Mouse (Mus musculus) forelimb bud, embryonic 11.5 days (tissue): Measurements from ENCODE around the gene Nprl2.

Source experiments
- DNase-seq: peaks from one replicate; pipeline ENCODE4 v3.0.0-alpha.2; 2012; ENCODE audit warnings: low read depth, low spot score

The Nprl2 gene

DNA sequence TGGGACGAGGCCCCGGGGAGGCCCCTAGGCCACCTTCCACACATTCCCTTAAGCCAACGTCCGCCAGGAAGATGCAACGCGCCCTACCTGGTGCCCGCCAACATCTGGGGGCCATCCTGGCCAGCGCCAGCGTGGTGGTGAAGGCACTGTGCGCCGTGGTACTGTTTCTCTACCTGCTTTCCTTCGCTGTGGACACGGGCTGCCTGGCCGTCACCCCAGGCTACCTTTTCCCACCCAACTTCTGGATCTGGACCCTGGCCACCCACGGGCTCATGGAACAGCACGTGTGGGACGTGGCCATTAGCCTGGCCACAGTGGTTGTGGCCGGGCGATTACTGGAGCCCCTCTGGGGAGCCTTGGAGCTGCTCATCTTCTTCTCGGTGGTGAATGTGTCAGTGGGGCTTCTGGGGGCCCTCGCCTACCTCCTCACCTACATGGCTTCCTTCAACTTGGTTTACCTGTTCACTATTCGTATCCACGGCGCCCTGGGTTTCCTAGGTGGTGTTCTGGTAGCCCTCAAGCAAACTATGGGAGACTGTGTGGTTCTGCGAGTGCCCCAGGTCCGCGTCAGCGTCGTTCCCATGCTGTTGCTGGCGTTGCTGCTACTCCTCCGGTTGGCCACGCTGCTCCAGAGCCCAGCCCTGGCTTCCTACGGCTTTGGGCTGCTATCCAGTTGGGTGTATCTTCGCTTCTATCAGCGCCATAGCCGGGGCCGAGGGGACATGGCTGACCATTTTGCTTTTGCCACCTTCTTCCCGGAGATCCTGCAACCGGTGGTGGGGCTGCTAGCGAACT lies 7.4 kb upstream of the Nprl2 start:
- no peak for DNase-seq

DNA sequence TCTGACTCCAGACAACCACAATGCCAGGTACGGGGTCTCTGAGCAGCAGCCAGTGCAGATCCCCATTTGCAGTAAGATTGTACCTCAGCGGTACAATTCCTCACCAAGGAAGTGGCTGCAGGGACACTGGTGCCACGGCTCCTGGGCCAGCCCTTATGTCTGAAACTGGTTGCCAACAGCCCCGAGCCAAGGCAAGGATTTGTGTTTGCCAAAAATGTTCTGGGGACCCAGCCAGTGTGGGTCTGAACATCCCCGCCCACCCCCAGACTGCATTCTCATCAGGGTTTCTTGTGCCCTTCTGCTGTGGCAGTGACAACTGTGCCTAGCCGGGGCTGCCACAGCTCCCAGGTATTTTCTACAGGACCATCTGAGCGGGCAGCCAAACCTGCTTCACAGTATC lies 3.8 kb upstream of the Nprl2 start:
- DNase-seq = no peak

DNA sequence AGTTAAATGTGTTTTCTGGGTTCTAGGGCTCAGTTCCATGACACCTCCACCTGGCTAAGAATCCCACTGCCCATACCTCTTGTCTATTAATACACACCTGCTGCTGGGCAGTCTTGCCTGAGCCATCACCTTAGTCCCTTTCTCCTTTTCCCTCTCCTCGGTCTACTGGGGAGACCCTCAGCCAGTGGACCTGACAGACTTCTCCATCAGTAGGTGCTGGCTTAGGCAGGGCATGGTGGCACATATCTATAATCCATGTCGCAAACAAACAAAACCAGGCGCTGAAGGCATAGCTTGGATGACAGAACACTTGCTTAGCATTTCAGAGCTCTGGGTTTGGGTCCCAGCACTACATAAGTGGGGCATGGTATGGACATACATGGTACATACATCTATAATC lies 3.3 kb upstream of the Nprl2 start:
- DNase-seq = no peak

DNA sequence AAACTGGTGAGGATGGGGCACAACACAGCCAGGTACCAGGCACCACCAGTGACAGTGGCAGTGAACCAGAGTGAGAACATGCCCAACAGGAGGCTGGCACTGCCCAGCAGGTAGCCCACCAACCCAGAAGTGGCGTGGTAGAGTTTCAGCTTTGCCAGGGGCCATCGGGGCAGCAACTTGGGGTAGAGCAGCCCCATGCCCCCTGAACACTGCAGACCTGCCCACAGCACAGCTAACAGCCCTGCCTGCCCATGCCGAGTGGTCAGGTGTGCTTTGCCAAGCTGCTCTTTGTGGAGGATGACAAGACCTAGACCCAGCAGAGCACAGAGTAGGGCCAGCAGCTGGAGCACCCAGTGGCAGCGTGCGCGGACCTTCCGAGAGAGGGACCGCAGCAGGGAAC lies 2.1 kb upstream of the Nprl2 start:
- DNase-seq = no peak

DNA sequence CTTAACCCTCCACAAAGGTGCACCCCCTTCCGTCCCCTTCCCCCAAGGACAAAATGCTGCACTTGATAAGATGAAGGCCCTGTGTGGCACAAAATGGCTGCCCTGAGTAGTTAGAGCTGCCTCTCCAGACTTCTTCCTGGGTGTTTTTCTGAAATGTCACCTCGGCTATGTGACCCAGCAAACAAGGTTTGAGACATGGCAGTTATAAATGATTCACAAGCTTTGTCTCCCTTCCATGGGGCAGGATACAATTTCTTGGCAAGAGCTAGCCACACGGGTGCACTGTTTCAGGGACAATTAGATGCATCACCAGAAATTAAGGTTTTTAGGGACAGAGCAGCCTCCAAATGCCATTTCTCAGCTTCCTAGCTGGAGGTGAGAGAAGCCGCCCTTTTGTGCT lies 1.6 kb upstream of the Nprl2 start:
- no peak for DNase-seq

DNA sequence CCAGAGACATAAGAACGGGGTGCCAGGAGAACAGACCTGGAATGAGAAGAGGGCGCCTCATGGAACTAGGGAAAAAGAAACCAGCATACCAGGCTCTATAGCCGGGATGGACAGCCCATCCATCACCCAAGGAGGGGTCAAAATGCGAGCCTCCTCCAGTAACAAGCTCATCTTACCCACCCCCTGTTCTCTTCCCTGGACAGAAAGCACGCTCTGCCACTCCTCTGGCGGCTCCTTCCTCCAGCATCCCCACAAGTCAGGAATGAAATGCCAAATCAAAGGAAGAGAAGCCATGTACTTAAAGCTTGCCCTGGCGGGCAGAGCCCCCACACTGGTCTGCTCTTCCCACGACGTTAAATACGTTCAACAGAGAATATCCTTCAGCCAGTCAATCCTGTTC lies 1.0 kb upstream of the Nprl2 start:
- no peak for DNase-seq

DNA sequence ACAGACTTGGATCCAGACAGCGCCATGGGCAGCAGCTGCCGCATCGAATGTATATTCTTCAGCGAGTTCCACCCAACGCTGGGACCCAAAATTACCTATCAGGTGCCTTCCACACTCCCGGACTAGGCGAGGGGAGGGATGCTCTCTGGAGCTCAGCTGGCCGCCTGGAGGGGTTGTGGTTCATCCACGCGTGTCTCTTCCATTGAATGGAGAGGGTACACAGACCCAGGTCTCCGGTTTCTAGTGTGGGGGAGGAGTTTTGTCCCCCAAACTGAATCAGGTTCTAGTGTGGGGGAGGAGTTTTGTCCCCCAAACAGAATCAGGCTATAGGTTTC lies 293 bp downstream of the Nprl2 start:
- DNase-seq = no peak

DNA sequence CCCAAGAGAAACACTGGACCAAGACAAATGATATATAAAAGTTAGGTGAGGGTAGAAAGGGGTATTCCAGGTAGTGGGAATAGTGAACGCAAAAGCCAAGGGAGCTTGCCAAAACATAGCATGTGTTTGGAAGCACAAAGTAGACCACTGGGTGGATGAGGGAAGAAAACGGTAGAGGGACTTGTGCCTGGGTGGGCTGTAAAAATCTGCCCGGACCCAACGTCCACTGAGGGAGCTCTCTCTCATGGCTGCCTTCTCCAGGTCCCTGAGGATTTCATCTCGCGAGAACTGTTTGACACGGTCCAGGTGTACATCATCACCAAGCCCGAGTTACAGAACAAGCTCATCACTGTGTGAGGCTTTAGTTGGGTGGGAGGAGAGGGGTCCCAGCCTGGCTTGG lies 695 bp downstream of the Nprl2 start:
- no peak for DNase-seq

DNA sequence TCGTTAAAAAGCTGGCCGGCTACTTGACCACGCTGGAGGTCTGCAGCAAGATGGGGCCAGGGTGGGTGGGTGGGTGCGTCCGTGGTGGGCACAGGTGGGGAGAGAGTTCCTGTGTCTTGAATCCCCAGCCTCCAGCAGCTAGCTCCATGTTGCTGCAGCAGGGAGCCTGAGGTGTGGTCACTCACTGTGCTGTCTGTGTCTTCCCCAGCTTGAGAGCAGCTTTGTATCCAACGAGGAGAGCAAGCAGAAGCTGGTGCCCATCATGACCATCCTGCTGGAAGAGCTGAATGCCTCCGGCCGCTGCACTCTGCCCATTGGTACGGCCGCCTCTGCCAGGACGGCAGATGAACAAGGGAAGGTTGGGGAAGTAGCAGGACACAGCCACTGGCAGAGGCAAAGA lies 1.3 kb downstream of the Nprl2 start:
- no peak for DNase-seq

DNA sequence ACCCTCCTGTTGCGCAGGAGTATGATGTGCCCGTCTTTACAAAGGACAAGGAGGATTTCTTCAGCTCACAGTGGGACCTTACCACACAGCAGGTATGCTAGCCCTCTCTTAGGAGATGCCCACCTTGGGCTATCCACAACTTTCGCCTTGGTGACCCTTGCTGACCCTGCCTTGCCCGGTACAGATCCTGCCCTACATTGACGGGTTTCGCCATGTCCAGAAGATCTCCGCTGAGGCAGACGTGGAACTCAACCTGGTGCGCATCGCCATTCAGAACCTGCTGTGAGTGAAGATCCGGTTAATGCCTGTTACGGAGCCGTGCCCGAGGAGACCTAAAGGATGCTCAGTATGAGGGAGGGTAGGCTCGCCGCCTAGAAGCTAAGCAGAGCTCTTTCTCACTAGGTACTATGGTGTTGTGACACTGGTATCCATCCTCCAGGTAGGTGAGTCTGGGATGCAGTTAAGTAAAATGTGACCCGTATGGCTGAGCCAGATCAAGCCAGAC lies 2.2 kb downstream of the Nprl2 start:
- no peak for DNase-seq

DNA sequence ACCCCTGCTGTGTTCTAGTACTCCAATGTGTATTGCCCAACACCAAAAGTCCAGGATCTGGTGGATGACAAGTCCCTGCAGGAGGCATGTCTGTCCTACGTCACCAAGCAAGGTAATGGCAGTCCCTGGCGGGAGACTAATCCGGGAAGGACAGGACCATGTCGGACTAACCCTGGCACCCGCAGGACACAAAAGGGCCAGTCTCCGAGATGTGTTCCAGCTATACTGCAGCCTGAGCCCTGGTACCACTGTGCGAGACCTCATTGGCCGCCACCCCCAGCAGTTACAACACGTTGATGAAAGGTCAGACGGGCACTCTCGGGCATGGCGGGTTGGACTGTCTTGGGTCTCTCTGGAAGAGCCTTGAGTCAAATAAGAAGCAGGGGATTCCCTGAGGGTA lies 2.7 kb downstream of the Nprl2 start:
- DNase-seq = no peak

DNA sequence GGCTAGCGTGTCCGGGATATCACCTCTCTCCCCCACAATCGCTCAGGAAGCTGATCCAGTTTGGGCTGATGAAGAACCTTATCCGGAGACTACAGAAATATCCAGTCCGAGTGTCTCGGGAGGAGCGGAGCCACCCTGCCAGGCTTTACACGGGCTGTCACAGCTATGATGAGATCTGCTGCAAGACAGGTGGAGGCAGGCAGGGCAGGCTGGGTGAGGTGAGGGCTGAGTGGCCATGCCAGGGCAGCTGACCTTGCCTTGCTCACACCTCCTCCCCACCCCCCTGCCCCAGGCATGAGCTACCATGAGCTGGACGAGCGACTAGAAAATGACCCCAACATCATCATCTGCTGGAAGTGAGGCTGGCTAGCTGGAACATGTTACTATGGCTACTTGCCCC lies 3.2 kb downstream of the Nprl2 start:
- no peak for DNase-seq

DNA sequence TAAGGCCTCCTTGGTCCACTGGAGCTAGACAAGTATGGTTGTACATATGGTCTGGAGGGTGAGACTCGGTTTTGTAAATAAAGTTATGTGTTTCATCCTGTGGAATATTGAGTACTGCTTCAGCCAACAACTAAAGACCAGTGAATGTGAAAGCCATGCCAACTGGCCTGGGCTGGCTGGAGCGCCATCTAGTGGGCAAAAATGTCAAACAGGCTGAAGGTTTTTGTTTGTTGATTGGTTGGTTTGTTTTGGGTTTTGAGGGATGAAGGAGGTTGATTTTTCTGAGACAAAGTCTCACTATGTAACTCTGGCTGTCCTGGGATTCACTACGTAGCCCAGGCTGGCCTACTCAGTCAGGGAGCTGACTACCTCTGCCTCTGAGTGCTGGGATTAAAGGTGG lies 3.6 kb downstream of the Nprl2 start:
- DNase-seq = no peak

DNA sequence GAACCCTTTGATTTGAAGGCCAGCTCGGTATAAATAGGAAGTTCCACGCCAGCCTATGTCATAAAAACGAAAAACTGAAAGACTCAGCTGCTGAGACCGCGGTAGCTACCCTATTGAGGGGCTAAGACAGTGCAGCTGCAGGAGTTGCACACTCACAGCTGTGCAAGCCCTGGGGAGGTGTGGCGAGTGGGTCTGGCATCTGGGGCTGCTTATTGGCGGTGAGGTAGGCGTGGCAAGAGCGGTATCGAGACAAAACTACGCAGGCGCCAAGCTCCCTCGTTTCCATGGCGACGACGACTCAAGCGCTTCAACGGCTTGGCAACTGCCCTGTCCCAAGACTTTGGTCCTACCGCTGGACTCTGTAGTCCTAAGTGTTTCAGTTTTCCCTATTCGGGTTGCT lies 5.0 kb downstream of the Nprl2 start, which contains the start of gene Zmynd10:
TSS of gene Zmynd10 (plus strand) at position 273 of the 400 bp plus-strand sequence.
- peak; percentile 93 for DNase-seq

DNA sequence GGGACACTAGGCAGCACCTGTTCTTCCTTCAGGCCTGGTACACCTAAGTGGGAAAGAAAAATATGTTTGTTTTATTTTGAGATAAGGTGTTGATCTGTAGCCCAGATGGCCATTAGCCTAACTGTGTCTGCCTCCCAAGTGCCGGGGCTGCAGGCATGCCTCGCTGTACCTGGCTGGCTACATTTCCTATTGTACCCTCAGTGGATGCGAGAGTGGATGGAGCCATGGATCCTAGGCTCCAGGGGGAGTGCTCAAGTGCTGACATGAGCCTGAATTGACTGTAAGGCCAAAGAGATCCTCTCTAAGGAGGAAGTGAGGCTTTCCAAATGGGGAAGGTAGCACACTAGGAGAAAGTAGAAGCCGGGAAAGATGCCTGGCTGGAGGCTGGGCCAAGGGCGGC lies 5.9 kb downstream of the Nprl2 start:
- no peak for DNase-seq

DNA sequence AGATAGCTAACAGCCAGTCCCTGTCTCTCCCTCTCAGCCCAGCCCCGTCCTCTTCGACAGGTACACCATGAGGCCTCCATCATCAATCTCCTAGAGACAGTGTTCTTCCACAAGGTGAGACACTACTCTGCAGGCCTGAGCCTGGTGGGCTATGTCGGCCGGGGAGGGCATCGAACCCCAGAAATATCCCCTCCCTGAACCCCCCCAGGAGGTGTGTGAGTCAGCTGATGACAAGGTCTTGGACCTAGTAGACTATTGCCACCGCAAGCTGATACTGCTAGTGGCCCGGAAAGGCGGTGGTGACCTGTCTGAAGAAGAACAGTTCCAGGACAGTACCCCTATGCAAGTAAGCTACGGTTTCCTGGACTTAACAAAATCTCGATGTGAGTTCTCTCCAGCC lies 6.8 kb downstream of the Nprl2 start:
- DNase-seq = no peak

DNA sequence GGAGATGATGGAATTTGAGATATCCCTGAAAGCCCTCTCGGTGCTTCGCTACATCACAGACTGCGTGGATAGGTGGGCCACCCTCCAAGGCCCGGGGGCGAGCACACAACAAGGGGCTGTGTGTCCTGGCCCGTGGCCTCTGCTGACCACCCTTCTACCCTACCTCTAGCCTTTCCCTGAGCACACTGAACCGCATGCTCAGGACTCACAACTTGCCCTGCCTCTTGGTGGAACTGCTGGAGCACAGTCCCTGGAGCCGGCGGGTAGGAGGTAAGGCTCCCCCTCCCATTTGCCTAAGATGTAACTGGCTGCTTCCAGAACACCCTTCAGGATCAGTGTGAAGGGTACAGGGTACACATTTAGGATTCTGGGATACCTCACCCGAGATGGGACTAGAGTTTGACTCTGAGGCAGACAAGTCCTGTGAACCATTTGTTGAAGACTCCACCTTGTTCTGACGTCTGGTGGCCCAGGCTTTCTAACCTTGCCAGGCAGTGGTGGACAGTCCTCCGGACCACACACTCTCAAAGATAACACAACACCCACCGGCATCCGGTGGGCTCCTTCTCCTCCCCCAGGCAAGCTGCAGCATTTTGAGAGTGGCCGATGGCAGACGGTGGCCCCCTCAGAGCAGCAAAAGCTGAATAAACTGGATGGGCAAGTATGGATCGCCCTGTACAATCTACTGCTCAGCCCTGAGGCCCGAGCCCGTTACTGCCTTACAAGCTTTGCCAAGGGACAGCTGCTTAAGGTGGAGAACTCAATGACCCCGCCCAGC lies 7.5 kb downstream of the Nprl2 start:
- no peak for DNase-seq

DNA sequence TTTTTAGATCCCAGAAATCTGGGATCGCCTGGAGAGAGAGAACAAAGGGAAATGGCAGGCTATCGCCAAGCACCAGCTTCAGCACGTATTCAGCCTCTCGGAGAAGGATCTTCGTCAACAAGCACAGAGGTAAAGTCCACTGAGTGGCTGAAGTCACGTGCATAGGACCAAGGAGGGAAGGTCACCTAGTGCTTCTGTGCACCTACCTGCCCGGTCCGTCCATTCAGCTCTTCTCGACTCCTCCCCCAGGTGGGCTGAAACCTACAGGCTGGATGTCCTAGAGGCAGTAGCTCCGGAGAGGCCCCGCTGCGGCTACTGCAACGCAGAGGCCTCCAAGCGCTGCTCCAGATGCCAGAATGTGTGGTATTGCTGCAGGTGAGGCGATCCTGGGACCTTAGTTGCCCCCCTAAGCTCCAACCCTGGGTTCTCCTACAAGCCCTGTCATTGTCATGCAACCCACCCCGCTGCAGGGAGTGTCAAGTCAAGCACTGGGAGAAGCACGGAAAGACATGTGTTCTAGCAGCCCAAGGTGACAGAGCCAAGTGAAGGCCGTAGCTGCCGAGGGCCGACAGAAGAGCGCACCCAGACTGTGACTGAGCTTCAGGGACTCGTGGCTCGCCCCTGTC lies 8.6 kb downstream of the Nprl2 start:
- no peak for DNase-seq

DNA sequence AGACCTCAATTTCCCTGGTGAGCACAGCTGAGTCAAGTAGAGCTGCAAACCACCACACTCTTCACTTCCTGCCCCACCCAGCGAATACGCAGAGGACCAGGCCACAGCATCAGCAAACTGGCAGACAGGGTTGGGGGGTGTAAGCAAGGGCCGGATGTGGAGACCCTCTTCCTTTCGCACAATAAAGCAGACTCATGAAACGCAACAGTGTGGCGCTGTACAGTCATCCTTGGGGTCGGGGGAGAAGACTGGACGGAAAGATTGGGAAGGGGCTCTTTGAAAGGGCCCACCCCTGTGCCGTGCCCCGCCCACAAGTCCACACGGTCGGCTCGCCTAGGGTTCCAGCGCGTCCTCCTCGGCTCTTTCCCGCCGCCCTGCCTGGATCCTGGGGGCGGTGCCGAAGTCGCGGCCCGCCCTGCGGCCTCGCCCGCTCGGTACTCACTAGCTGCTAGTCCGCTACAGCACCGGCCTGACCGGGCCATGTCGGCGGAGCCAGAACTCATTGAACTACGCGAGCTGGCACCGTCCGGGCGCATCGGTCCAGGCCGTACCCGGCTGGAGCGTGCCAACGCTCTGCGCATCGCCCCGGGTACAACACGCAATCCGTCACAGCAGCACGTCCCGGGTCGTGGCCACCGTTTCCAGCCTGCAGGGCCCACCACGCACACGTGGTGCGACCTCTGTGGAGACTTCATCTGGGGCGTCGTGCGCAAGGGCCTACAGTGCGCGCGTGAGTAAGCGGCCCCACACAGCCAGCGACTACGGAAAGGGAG lies 9.3 kb downstream of the Nprl2 start, which contains the start of gene Rassf1:
TSS of gene Rassf1 (plus strand) at position 439 of the 773 bp plus-strand sequence.
- DNase-seq = peak; percentile 66

DNA sequence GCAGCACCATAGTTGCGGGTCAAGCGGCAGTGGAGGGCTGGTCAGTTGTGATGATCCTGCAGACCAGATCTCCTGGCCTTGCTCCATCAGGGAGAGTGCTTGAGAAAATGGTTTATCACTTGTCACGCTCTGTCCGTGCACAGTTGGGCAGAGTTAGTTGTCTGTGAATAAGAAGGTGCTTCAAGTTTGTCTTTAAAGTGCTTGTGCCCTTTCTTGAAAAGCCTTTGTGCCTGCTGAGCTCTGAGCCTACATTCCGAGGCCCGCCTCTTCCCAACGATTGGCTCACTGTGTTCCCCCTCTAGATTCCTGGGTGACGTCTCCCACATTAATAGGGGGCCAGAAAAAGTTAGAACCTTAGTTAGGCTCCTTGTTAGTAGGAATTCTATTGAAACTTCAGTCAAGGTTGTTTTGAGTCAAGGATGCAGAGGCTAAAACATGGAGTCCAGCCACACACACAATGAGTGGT lies 9.9 kb downstream of the Nprl2 start:
- no peak for DNase-seq

DNA sequence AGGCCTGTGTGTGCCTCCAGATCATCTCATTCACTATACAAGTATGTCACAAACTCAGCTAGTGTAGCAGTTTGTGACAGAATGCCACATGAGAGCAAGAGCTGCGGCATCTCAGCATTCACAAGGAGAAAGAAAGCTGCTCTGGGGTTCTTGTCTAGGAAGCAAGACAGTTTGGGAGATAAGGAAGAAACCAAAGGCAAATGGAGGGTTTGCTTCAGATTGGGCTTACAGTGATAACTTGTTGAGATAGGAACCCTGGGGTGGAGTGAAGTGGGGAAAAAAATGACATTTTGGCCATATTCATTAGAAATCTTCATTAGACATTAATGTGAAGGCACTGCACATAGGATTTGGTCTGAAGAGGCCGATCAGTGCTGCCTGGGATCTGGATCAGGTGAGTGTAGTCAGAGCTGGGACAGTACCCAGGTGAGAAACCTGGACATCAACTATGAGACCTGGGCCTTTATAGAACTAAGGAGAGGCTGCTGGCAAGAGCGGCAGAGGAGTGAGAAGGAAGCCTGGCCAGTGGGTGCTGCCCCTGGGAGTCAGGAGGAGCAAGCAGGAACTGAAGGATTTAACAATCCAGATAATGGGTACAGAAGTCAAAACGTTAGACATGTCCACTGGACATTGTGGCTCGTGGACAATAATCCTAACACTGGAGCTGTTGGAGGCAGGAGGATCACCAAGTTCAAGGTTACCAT lies 10.8 kb downstream of the Nprl2 start:
- no peak for DNase-seq
